Comparison of ENCODE assay signal across 23 mouse cellular contexts in the genomic region with DNA sequence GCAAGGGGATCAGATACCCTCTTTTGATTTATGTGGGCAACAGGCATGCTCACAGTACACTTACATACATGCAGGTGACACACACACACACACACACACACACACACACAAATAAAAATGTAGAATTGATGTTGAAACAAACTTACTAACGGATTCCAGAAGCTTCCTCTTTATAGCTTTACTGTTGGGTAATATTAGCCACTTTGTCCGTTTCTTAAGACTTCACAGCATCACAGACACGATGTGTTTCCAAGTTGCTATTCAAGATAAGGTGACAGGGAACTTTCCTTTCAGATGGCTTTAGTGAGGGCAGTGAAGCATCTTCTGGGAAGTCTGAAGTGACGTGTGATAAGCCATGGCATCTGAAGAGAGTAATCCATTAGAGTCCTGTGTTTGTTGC. TPM values are rescaled to one million over a fixed set of nuclear protein-coding genes. Genes with fewer than 3 reads are reported as not detected.
DNase-seq lines count a peak whose midpoint lies in the region; ATAC-seq and TF ChIP-seq lines count a peak whose summit lies in the region.
"Had no signal": no experiment of that assay in that cellular context is flagged by ENCODE, and none has a peak within 500 bp of the region (broad histone marks: within the 10 kb centered on the region; RNA-seq: fewer than 3 reads in every experiment).

No protein-coding gene starts in this region.

- peak overlapping the region; percentile 69; the same call in 1 of the 2 replicates for H3K27ac ChIP-seq in cortical plate, adult 2 months (ENCODE audit: insufficient read depth, low read length)
- H3K27ac ChIP-seq: embryonic facial prominence, embryonic 10.5 days; embryonic facial prominence, embryonic 12.5 days; forebrain, embryonic 13.5 days; forebrain, embryonic 15.5 days had no signal

- DNase-seq in urinary bladder, postnatal 25 days (ENCODE audit: low spot score): no peak
- no peak for DNase-seq in thymus, postnatal 36 days
- DNase-seq in layer of hippocampus, postnatal 36 days: no peak
- DNase-seq: adrenal gland, adult 8-10 months; adrenal gland, postnatal 14 days; adrenal gland, postnatal 36 days; B cell, adult 2 months; cerebellum, adult 11-12 months; cerebellum, adult 2 months; cerebellum, adult 9-10 months; cerebellum, postnatal 14 days; cerebellum, postnatal 36 days; forebrain, postnatal 0 days had no signal

- TF ChIP-seq CTCF in cortical plate, adult 2 months (IDR thresholded peaks at IDR 0.05; ENCODE audit: extremely low read depth, insufficient read depth, low read length): no peak

- TF ChIP-seq POLR2A in cortical plate, adult 2 months (IDR thresholded peaks at IDR 0.05; ENCODE audit: extremely low read depth, insufficient read depth, low read length): no peak

- H3K4me1 ChIP-seq in cortical plate, adult 2 months (ENCODE audit: control insufficient read depth, insufficient read depth, low read length): peaks cover 7% of the 10 kb centered on the region
- H3K4me1 ChIP-seq: embryonic facial prominence, embryonic 10.5 days; embryonic facial prominence, embryonic 12.5 days had no signal

- peak; percentile 69 for ATAC-seq in megakaryocyte, adult 5-6 weeks (ENCODE audit: poor library complexity, severe bottlenecking)
- ATAC-seq: activated CD4-positive, CD25-positive, alpha-beta regulatory T cell, adult 4 months; CD4-positive, CD25-positive, alpha-beta regulatory T cell, adult 4 months; forebrain, embryonic 13.5 days; forebrain, embryonic 15.5 days; forebrain, postnatal 0 days; Patski had no signal

- H3K4me3 ChIP-seq in cortical plate, adult 2 months (ENCODE audit: insufficient read depth, low read length): no peak overlapping the region
- H3K4me3 ChIP-seq: embryonic facial prominence, embryonic 10.5 days; embryonic facial prominence, embryonic 12.5 days; forebrain, embryonic 13.5 days; forebrain, embryonic 15.5 days had no signal

RNA-seq across cellular contexts. Expression of a gene that starts 11.8 kb away (rescaled TPM):
- polyA plus RNA-seq in cortical plate, adult 2 months (2012; rRNA removed): 205 and 206 TPM in 2 replicates
- total RNA-seq in megakaryocyte, adult 5-6 weeks (2015): 0.07 TPM in 1 of 2 replicates, not detected in the other
- total RNA-seq in megakaryocyte, adult 5-6 weeks (2017): 0.04 and 1.4 TPM in 2 replicates
- 100 to 1,000 TPM; 294 to 305 TPM for total RNA-seq in layer of hippocampus, postnatal 36 days (2021)
- polyA plus RNA-seq: G1E had no signal

Comparison
In these comparisons a context has a peak if more than half of its experiments do, and no peak if none do; other contexts are left out.
1. RNA of a gene that starts 11.8 kb away (total RNA-seq): 294 to 305 TPM in layer of hippocampus, postnatal 36 days; 0.04 to 1.4 TPM in megakaryocyte, adult 5-6 weeks; every median in the first group is over 100 times any median in the second.